Mouse (Mus musculus) intestine, embryonic 15.5 days (tissue): ENCODE measurements around the gene Vmo1. TPM values are rescaled to one million over a fixed set of nuclear protein-coding genes. Genes with fewer than 3 reads are reported as not detected.
A peak's percentile ranks its signal among the peaks of the same experiment; 100 is the strongest.

Experiments used
- ATAC-seq: fragments of 200-750 bp; cut with Nextera tagmentation; 2 replicates; pipeline ENCODE4 v1.8.0; 2017; ENCODE audit warnings: moderate TSS enrichment, moderate library complexity
- H3K27ac ChIP-seq: fragments of 300-500 bp; sonication (generic); 2 replicates; pipeline ENCODE4 v1.5.1; 2015; ENCODE audit warnings: mild to moderate bottlenecking, inconsistent platforms
- H3K27me3 ChIP-seq: fragments of 300-500 bp; sonication (generic); replicated peaks from 2 replicates; pipeline ENCODE4 v1.6.1; 2015; ENCODE audit warnings: inconsistent platforms
- H3K36me3 ChIP-seq: fragments of 300-500 bp; sonication (generic); 2 replicates; pipeline ENCODE4 v1.6.1; 2015; ENCODE audit warnings: inconsistent platforms
- H3K4me1 ChIP-seq: fragments of 300-500 bp; sonication (generic); replicated peaks from 2 replicates; pipeline ENCODE4 v1.6.1; 2015; ENCODE audit warnings: inconsistent platforms
- H3K4me2 ChIP-seq: fragments of 300-500 bp; sonication (generic); replicated peaks from 2 replicates; pipeline ENCODE4 v1.6.1; 2015; ENCODE audit warnings: mild to moderate bottlenecking, inconsistent platforms
- H3K4me3 ChIP-seq: fragments of 300-500 bp; sonication (generic); replicated peaks from 2 replicates; pipeline ENCODE4 v1.5.1; 2015; ENCODE audit warnings: inconsistent platforms
- H3K9ac ChIP-seq: fragments of 300-500 bp; sonication (generic); 2 replicates; pipeline ENCODE4 v1.6.1; 2015; ENCODE audit warnings: inconsistent platforms
- H3K9me3 ChIP-seq: fragments of 300-500 bp; sonication (generic); 2 replicates; pipeline ENCODE4 v1.6.1; 2016; ENCODE audit warnings: inconsistent platforms
- WGBS: fragments of 180-500 bp; shearing (Covaris S2); methylation state at CpG from one replicate; pipeline ENCODE4 v1.1.7; 2015; 5-methylcytosine and 5-hydroxymethylcytosine counted together
- polyA plus RNA-seq: library from polyadenylated mRNA; unstranded; fragments of >200 nt; fragmentation: Nextera tagmentation; extraction: Ambion mirVana; gene quantifications from 2 replicates; pipeline ENCODE4 v1.2.1, GENCODE M21; 2015

Vmo1 gene
- polyA plus RNA-seq, 1 experiment from 2014 or later: 0.60 TPM

DNA sequence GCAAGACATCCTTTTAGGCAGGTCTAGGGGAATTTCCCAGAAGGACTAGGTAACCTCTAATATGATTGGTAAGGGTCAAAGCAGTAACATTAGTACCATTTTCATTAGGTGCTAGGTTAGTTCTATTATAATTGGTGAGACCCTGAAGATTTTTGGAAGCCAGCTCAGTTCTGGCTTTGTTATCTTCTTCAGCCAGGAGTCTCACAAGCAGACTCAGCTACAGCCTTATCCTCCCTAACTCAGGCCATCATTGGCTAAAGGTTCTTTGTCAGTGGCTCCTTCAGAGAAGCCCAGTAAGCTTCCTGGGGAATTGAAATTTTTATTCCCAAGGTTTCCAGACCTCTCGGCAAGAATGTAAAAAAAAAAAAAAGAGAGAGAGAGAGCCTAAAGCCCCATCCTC is 4.0 kb upstream of the Vmo1 start:
- no peaks in the 10 kb centered on the region for H3K36me3 ChIP-seq
- 61% methylated on average over 1 of the region's 1 CpGs for WGBS
- H3K4me3 ChIP-seq: no peak overlapping the region
- peaks cover 17% of the 10 kb centered on the region for H3K4me1 ChIP-seq
- no peaks in the 10 kb centered on the region for H3K9me3 ChIP-seq
- H3K9ac ChIP-seq: no peak overlapping the region
- no peaks in the 10 kb centered on the region for H3K27me3 ChIP-seq
- no peak overlapping the region for H3K4me2 ChIP-seq
- H3K27ac ChIP-seq: no peak overlapping the region
- ATAC-seq: no peak

DNA sequence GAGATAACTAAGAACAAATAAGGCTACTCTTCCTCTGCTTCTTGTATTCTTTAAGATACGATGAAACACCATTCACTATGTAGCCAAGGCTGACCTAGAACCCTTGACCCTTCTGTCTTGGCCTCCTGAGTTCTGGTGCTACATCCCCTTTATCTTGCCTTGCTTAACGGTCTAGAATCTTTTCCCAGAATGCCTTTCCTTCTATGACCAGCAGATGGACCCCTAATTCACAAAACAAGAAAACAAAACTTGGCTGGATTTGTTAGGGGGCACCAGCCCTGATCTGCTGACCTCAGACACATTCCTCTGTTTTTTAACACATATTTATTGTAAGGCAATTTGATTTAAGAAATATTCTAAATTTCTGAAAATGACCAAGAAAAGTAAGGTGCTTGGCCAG is 1.9 kb upstream of the Vmo1 start:
- Histone ChIP-seq H3K27ac (no peak overlapping the region), H3K4me3 (no peak overlapping the region), H3K9me3 (no peaks in the 10 kb centered on the region), H3K4me1 (peaks cover 17% of the 10 kb centered on the region), H3K27me3 (no peaks in the 10 kb centered on the region), H3K9ac (no peak overlapping the region), H3K36me3 (no peaks in the 10 kb centered on the region), H3K4me2 (no peak overlapping the region)
- 22% methylated on average over 2 of the region's 2 CpGs for WGBS
- ATAC-seq: no peak

DNA sequence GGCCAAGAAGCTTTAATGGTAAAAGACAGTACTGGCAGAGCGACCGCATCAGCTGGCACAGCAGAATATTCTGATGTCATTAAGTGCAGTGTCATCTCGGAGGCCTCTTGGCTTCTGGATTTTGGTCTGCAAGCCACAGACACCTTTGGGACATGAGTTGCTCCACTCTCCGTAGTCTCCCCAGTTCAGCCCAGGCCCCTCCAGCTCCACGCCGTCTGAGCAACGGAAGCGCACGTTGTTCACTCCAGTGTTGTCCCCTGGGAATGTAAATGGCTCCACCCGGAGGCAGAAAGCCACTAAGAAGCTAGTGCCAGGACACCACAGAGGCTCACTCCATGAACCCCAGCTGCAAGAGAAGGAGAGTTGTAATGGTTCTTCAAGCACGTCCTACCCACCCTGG is 896 bp downstream of the Vmo1 start:
- Histone ChIP-seq H3K27me3 (no peaks in the 10 kb centered on the region), H3K4me2 (no peak overlapping the region), H3K4me1 (peaks cover 5% of the 10 kb centered on the region; the same call in 1 of the 2 replicates), H3K27ac (no peak overlapping the region), H3K9ac (no peak overlapping the region), H3K36me3 (no peaks in the 10 kb centered on the region), H3K9me3 (no peaks in the 10 kb centered on the region), H3K4me3 (no peak overlapping the region)
- 57% methylated on average over 11 of the region's 11 CpGs for WGBS
- ATAC-seq: no peak

DNA sequence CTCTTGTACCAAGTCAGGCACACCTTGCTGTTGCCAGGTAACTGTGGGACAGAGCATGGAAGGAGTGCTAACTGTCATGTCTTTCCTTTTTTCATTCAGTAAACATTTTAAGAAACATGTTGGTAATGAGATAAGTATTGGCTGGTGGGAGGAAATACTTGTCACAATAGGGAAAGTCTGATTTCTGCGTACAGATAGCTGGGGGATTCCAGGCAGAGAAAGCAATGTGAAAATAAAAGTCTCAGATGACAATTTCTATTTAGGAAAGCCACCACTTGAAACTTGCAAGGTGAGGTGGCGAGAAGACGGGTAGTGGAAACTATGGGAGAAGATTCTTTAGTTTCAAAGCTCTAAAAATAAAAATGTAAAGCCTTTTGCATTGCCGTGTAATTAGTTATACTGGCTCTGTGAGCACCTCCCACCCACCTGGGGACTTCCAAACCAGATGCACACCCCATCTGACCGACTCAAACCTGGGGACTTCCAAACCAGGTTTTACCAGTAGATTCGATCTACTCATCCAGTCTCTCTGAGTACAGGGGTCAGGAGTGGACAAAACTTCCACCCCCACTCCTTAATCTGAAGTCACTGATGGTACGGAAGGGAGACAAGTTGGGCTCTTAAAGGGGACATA is 1.6 kb downstream of the Vmo1 start:
- no peak overlapping the region for H3K9ac ChIP-seq
- ATAC-seq: no peak
- no peak overlapping the region for H3K4me2 ChIP-seq
- H3K27me3 ChIP-seq: no peaks in the 10 kb centered on the region
- H3K36me3 ChIP-seq: no peaks in the 10 kb centered on the region
- peaks cover 5% of the 10 kb centered on the region; the same call in 1 of the 2 replicates for H3K4me1 ChIP-seq
- WGBS: 82% methylated on average over 7 of the region's 7 CpGs
- no peak overlapping the region for H3K4me3 ChIP-seq
- no peaks in the 10 kb centered on the region for H3K9me3 ChIP-seq
- H3K27ac ChIP-seq: no peak overlapping the region

DNA sequence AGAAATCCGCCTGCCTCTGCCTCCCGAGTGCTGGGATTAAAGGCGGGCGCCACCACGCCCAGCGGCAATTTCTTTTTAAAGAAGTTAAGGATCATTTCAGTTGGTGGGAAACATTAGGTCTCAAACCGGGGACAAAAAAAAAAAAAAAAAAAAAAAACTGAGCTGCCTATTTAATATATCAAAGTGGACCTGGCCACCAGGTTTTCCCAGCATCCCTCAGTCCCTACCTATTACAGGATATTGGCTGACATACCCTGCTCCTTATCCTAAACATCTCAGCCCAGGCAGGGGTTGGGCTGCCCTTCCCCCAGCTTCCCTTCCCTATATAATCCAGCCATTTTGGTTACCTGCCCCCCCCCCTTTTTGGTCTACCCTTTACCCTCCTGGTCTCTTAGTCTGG is 2.6 kb downstream of the Vmo1 start:
- no peaks in the 10 kb centered on the region for H3K9me3 ChIP-seq
- no peak overlapping the region for H3K27ac ChIP-seq
- H3K4me3 ChIP-seq: no peak overlapping the region
- H3K9ac ChIP-seq: no peak overlapping the region
- no peaks in the 10 kb centered on the region for H3K27me3 ChIP-seq
- no peak overlapping the region for H3K4me2 ChIP-seq
- H3K4me1 ChIP-seq: peaks cover 5% of the 10 kb centered on the region; the same call in 1 of the 2 replicates
- H3K36me3 ChIP-seq: no peaks in the 10 kb centered on the region
- 93% methylated on average over 7 of the region's 7 CpGs for WGBS
- no peak for ATAC-seq

DNA sequence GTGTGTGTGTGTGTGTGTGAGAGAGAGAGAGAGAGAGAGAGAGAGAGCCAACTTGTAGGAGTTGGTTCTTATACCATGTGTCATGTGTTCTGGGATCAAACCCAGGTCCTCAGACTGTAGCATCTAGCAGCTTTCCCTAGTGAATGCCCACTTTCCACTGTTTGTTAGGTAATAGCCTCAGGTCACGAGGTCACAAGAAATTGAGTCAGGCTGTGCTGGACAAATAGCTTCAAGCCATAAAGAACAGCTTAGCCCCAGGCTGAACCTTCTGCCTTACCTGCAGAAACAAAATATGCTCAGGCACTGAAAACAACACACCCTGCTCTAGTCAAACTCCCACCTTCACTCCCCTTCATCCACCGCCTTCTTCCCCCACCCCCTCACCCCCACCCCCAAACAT is 3.2 kb downstream of the Vmo1 start:
- Histone ChIP-seq H3K36me3 (no peaks in the 10 kb centered on the region), H3K27me3 (no peaks in the 10 kb centered on the region), H3K27ac (no peak overlapping the region), H3K9me3 (no peaks in the 10 kb centered on the region), H3K4me1 (peaks cover 5% of the 10 kb centered on the region; the same call in 1 of the 2 replicates), H3K9ac (no peak overlapping the region), H3K4me2 (no peak overlapping the region), H3K4me3 (no peak overlapping the region)
- no peak for ATAC-seq
- 66% methylated on average over 2 of the region's 2 CpGs for WGBS

DNA sequence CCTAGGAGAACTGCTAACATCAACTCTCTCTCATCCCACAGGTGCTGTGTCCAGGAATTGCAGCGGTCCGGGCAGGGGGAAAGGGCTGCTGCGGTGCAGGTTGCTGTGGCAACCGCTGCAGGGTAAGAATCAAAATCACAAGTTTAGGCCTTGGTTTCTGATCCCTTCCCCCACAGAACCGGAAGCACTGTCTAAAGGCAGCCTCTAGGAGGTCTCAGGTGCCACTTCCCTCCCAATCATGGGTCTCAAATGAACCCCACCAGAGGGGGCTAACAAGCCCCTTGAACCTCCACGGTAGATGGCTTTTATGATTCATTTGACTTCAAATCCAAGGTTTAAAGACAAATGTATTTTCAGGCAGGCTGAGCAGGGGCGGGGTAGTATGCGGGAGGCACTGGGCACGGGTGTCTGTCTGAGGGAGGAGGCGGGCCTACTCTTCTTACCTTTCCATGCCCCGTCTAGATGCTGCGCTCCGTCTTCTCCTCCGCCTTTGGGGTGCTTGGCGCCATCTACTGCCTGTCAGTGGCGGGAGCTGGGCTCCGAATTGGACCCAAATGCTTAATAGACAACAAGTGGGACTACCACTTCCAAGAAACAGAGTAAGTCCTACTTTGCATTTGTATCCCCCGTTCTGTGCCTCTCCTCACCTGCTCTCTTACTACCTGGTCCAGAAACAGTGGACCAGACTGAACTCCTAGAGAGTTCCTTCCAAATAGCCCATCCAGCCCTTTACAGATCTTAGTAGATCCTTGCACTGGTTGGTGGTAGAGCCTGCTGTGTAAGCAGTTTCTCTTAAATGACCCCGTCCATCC is 4.5 kb downstream of the Vmo1 start:
- Histone ChIP-seq H3K9me3 (no peaks in the 10 kb centered on the region), H3K4me1 (peaks cover 5% of the 10 kb centered on the region; the same call in 1 of the 2 replicates), H3K9ac (no peak overlapping the region), H3K36me3 (no peaks in the 10 kb centered on the region), H3K27me3 (no peaks in the 10 kb centered on the region), H3K4me2 (peak overlapping the region; percentile 37; the same call in 1 of the 2 replicates), H3K4me3 (no peak overlapping the region), H3K27ac (no peak overlapping the region)
- ATAC-seq: no peak
- 15% methylated on average over 19 of the region's 19 CpGs for WGBS

DNA sequence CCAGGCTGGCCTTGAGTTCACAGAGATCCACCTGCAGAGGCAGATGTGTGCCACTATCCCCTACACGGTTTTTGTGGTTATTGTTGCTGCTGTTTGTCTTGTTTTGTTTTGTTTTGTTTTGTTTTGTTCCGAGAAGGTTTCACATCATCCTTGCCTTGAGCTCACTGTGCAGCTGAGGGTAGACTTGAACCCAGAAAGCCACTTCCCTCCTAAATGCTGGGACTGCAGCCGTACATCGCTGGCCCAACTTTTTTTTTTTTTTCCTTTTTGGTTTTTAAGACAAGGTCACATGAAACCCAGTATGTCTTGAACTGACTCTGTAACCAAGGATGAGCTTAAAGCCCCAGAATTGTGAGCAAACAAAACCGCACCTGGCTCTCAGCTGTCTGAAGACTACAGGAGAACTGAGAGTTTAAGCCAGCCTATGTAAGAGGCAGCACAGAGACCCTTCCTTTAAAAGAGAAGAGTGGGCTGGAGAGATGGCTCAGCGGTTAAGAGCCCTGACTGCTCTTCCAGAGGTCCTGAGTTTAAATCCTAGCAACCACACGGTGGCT is 7.4 kb downstream of the Vmo1 start:
- no peak for ATAC-seq

DNA sequence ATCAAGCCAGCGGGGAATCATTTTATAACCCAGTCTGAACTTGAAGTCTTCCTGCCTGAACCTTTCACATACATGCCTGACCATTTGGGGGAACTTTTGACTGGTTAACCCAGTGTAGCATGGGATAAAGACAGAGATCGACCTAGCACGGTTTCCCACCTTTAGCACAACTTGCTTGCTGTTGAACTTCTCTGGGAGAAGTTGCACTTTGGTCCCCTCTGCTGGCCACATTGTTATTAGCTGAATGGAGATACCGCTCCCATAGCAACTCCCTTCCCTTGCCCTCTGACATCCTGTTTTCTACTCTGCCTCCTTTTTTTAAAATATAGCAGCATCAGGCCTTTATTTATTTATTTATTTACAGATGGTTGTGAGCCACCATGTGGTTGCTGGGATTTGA is 8.0 kb downstream of the Vmo1 start:
- WGBS: 19% methylated on average over 4 of the region's 4 CpGs
- no peak overlapping the region for H3K27ac ChIP-seq
- no peak overlapping the region for H3K9ac ChIP-seq
- H3K4me3 ChIP-seq: 0 out of 2 replicates have a peak overlapping the region, but pooled peaks have one; percentile 40
- peaks cover 5% of the 10 kb centered on the region; the same call in 1 of the 2 replicates for H3K4me1 ChIP-seq
- no peaks in the 10 kb centered on the region for H3K36me3 ChIP-seq
- H3K4me2 ChIP-seq: peak overlapping the region; percentile 50
- no peaks in the 10 kb centered on the region for H3K27me3 ChIP-seq
- H3K9me3 ChIP-seq: no peaks in the 10 kb centered on the region
- peak; percentile 35; the same call in 1 of the 2 replicates for ATAC-seq

More for the DNA sequence above, 7.4 kb downstream of the Vmo1 start:
- Histone ChIP-seq H3K9ac (no peak overlapping the region), H3K27me3 (no peaks in the 10 kb centered on the region), H3K4me2 (no peak overlapping the region), H3K4me1 (peaks cover 5% of the 10 kb centered on the region; the same call in 1 of the 2 replicates), H3K27ac (no peak overlapping the region), H3K9me3 (no peaks in the 10 kb centered on the region), H3K36me3 (no peaks in the 10 kb centered on the region), H3K4me3 (no peak overlapping the region)
- WGBS: 73% methylated on average over 7 of the region's 7 CpGs

DNA sequence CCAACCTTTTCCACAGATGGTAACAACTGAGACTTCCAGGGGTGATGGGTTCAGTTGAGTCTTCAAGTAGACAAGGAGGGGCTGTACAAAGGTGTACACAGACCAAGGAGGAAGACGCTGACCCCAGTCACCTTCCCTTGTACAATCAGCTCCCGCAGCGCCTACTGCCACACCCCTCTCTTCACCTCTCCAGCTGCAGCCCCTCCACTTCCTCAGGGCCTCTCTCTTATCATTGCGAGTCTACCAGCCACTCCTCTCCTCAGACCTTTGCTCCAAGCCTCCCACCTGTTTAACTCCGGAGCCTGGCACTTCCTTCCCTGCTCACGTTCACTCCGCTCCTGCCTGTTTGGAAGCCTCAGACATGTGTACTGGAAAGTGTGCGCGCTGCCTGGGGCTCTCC is 9.4 kb downstream of the Vmo1 start, which contains the start of gene Tm4sf5:
Gene Tm4sf5, plus strand, starts transcription at position 275 of the 400 bp plus-strand sequence.
- 49% methylated on average over 9 of the region's 9 CpGs for WGBS

DNA sequence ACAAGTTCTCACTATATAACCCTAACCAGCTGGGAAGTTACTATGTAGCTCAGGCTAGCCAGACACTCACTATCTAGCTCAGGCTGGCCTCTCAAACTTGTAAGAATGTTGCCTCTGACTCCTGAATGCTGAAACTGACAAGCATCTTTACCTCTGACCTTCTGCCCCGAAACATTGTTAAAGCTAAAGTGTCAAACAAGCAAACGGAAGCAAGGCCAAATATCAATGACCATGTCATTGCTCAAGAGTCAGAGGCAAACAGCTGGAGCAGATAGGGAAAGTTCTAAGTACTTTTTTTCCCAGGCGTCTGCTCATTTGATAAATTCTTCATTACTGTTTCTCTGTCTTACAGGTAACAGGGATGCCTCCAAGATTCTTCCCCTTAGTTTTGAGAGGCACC is 12.4 kb downstream of the Vmo1 start:
- Histone ChIP-seq H3K36me3 (no peaks in the 10 kb centered on the region), H3K9me3 (no peaks in the 10 kb centered on the region), H3K4me3 (no peak overlapping the region), H3K4me2 (no peak overlapping the region), H3K27ac (no peak overlapping the region), H3K9ac (no peak overlapping the region), H3K27me3 (no peaks in the 10 kb centered on the region), H3K4me1 (no peaks in the 10 kb centered on the region)
- WGBS: 50% methylated on average over 3 of the region's 3 CpGs
- no peak for ATAC-seq

More for the DNA sequence above, 9.4 kb downstream of the Vmo1 start, which contains the start of gene Tm4sf5:
- H3K27me3 ChIP-seq: no peaks in the 10 kb centered on the region
- H3K4me2 ChIP-seq: peak within 1 kb of the TSS; percentile 50
- H3K27ac ChIP-seq: peak within 1 kb of the TSS; percentile 85
- peaks cover 5% of the 10 kb centered on the region; the same call in 1 of the 2 replicates for H3K4me1 ChIP-seq
- peak within 1 kb of the TSS; percentile 51 for H3K9ac ChIP-seq
- no peaks in the 10 kb centered on the region for H3K9me3 ChIP-seq
- H3K4me3 ChIP-seq: peak within 1 kb of the TSS; percentile 40
- H3K36me3 ChIP-seq: no peaks in the 10 kb centered on the region
- ATAC-seq: peak; percentile 90

DNA sequence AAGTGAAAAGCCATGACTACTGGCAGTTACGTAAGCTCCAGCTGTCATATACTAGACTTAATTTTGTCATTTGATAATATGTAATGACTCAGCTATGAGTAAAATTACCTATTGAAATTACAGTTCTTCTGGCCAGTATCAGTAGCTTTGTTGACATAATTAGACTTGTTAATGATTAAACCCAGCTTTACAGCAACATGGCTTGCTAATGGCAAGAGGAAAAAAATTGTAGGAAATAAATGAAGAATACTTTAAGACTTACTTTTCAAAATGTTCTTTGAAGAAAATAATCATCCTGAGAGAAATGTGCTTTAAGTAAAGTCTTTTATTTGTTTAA is 14.0 kb downstream of the Vmo1 start:
- 0 out of 2 replicates have a peak overlapping the region, but pooled peaks have one; percentile 36 for H3K27ac ChIP-seq
- H3K9ac ChIP-seq: no peak overlapping the region
- H3K4me3 ChIP-seq: no peak overlapping the region
- no peaks in the 10 kb centered on the region for H3K27me3 ChIP-seq
- H3K36me3 ChIP-seq: no peaks in the 10 kb centered on the region
- H3K4me1 ChIP-seq: no peaks in the 10 kb centered on the region
- peak; percentile 56 for ATAC-seq
- WGBS: 58% methylated on average over 1 of the region's 1 CpGs
- 0 out of 2 replicates have a peak overlapping the region, but pooled peaks have one; percentile 3 for H3K4me2 ChIP-seq
- no peaks in the 10 kb centered on the region for H3K9me3 ChIP-seq
